ENCODE assay signal across 20 mouse cellular contexts in genomic region chr11:118878605-118879245, GRCm38 (mm10). TPM values are rescaled to one million over a fixed set of nuclear protein-coding genes. Genes with fewer than 3 reads are reported as not detected.
"Had no signal": no experiment of that assay in that cellular context is flagged by ENCODE, and none has a peak within 500 bp of the region (broad histone marks: within the 10 kb centered on the region; RNA-seq: fewer than 3 reads in every experiment).

No protein-coding gene starts in this region.

- H3K36me3 ChIP-seq: midbrain, embryonic 10.5 days; midbrain, embryonic 12.5 days; neural tube, embryonic 13.5 days; neural tube, embryonic 15.5 days had no signal

- DNase-seq: lung, adult 18-20 months; lung, embryonic 14.5 days; lung, postnatal 10 days; lung, postnatal 4 days; midbrain, embryonic 14.5 days; retina, postnatal 1 day; right cerebral cortex, adult 18-20 months; right cerebral cortex, postnatal 25 days; right cerebral cortex, postnatal 4 days; spleen, adult 18-20 months; thymus, adult 18-20 months; thymus, postnatal 14 days; thymus, postnatal 36 days had no signal

- H3K27ac ChIP-seq: midbrain, embryonic 10.5 days; midbrain, embryonic 12.5 days; neural tube, embryonic 13.5 days; neural tube, embryonic 15.5 days had no signal

- H3K27me3 ChIP-seq: neural tube, embryonic 13.5 days; neural tube, embryonic 15.5 days had no signal

- H3K4me3 ChIP-seq: midbrain, embryonic 10.5 days; midbrain, embryonic 12.5 days; myocyte; neural tube, embryonic 13.5 days; neural tube, embryonic 15.5 days had no signal

- ATAC-seq: midbrain, embryonic 16.5 days had no signal

- H3K9me3 ChIP-seq: neural tube, embryonic 13.5 days; neural tube, embryonic 15.5 days had no signal

RNA-seq across cellular contexts. Expression of gene Rbfox3, which starts 32.7 kb away (rescaled TPM):
- total RNA-seq: megakaryocyte-erythroid progenitor cell, adult 5-6 weeks had no signal
- polyA plus RNA-seq: myocyte had no signal
